Mouse (Mus musculus): ENCODE data around the gene Krt36.

Krt36 gene

GRCm38 (mm10) chr11:100105576-100106122 is at the start of gene Krt36:
Gene Krt36 (minus strand): TSS chr11:100105626.
- DNase-seq (ENCODE audit: low read depth, low spot score) = no peak

- no peak for DNase-seq (ENCODE audit: low read depth, low spot score)
These were observed 43.3 kb upstream of the Krt36 start, which contains the start of gene Krt19 for GRCm38 (mm10) chr11:100148615-100149330. Gene Krt19 (minus strand): TSS chr11:100148665.

- no peak for DNase-seq (ENCODE audit: low read depth, low spot score)
These were observed 42.3 kb upstream of the Krt36 start for GRCm38 (mm10) chr11:100147566-100148353.

- DNase-seq (ENCODE audit: low read depth, low spot score) = no peak
These were observed 40.6 kb upstream of the Krt36 start for GRCm38 (mm10) chr11:100145858-100146560.

GRCm38 (mm10) chr11:100145104-100145503 is 39.7 kb upstream of the Krt36 start:
- no peak for DNase-seq (ENCODE audit: low read depth, low spot score)

GRCm38 (mm10) chr11:100140966-100141365 is 35.5 kb upstream of the Krt36 start:
- no peak for DNase-seq (ENCODE audit: low read depth, low spot score)

GRCm38 (mm10) chr11:100139391-100139790 is 34.0 kb upstream of the Krt36 start:
- no peak for DNase-seq (ENCODE audit: low read depth, low spot score)

GRCm38 (mm10) chr11:100138809-100139208 is 33.4 kb upstream of the Krt36 start:
- no peak for DNase-seq (ENCODE audit: low read depth, low spot score)

- DNase-seq (ENCODE audit: low read depth, low spot score) = no peak
These were observed 32.3 kb upstream of the Krt36 start for GRCm38 (mm10) chr11:100137693-100138092.

GRCm38 (mm10) chr11:100136559-100136958 is 31.1 kb upstream of the Krt36 start:
- DNase-seq (ENCODE audit: low read depth, low spot score) = no peak

- no peak for DNase-seq (ENCODE audit: low read depth, low spot score)
These were observed 30.3 kb upstream of the Krt36 start, which contains the start of gene Krt15 for GRCm38 (mm10) chr11:100135731-100136130. Gene Krt15 (minus strand): TSS chr11:100135928.

- DNase-seq (ENCODE audit: low read depth, low spot score) = no peak
These were observed 19.5 kb upstream of the Krt36 start for GRCm38 (mm10) chr11:100124901-100125300.

- DNase-seq (ENCODE audit: low read depth, low spot score) = no peak
These were observed 16.0 kb upstream of the Krt36 start, which contains the start of gene Krt13 for GRCm38 (mm10) chr11:100121466-100121865. Gene Krt13 (minus strand): TSS chr11:100121566.

- DNase-seq (ENCODE audit: low read depth, low spot score) = no peak
These were observed 14.9 kb upstream of the Krt36 start for GRCm38 (mm10) chr11:100120331-100120730.

- DNase-seq (ENCODE audit: low read depth, low spot score) = no peak
These were observed 8.3 kb upstream of the Krt36 start for GRCm38 (mm10) chr11:100113742-100114029.

- DNase-seq (ENCODE audit: low read depth, low spot score) = no peak
These were observed 7.7 kb upstream of the Krt36 start for GRCm38 (mm10) chr11:100112935-100113741.

GRCm38 (mm10) chr11:100102693-100103429 is 2.6 kb downstream of the Krt36 start:
- no peak for DNase-seq (ENCODE audit: low read depth, low spot score)

- no peak for DNase-seq (ENCODE audit: low read depth, low spot score)
These were observed 5.0 kb downstream of the Krt36 start for GRCm38 (mm10) chr11:100100391-100100790.

GRCm38 (mm10) chr11:100097819-100098218 is 7.6 kb downstream of the Krt36 start:
- no peak for DNase-seq (ENCODE audit: low read depth, low spot score)

- DNase-seq (ENCODE audit: low read depth, low spot score) = no peak
These were observed 9.3 kb downstream of the Krt36 start, which contains the start of gene Krt35 for GRCm38 (mm10) chr11:100096141-100096540. Gene Krt35 (minus strand): TSS chr11:100096241.
